Mouse (Mus musculus) neural tube, embryonic 15.5 days (tissue): ENCODE measurements at regions not wholly inside any gene's neighbourhood (a gene's known extent, or its start where the extent isn't known, plus 50 kb on each side); places are given as distances from the start of the nearest gene placed in this dataset.

ENCODE experiments used
- ATAC-seq: fragments of 200-750 bp; cut with Nextera tagmentation; 2 replicates; pipeline ENCODE4 v1.8.0; 2017; ENCODE audit warnings: mild to moderate bottlenecking, moderate TSS enrichment, moderate library complexity; ENCODE audit not compliant: low FRiP score
- H3K27ac ChIP-seq: fragments of 300-500 bp; sonication (generic); replicated peaks from 2 replicates; pipeline ENCODE4 v1.5.1; 2015; ENCODE audit warnings: mild to moderate bottlenecking, inconsistent platforms
- H3K27me3 ChIP-seq: fragments of 300-500 bp; sonication (generic); replicated peaks from 2 replicates; pipeline ENCODE4 v1.6.1; 2015; ENCODE audit warnings: inconsistent platforms
- H3K36me3 ChIP-seq: fragments of 300-500 bp; sonication (generic); 2 replicates; pipeline ENCODE4 v1.6.1; 2015; ENCODE audit warnings: inconsistent platforms
- H3K4me1 ChIP-seq: fragments of 300-500 bp; sonication (generic); 2 replicates; pipeline ENCODE4 v1.6.1; 2015; ENCODE audit warnings: inconsistent platforms
- H3K4me2 ChIP-seq: fragments of 300-500 bp; sonication (generic); 2 replicates; pipeline ENCODE4 v1.6.1; 2015; ENCODE audit warnings: inconsistent platforms, mild to moderate bottlenecking, moderate library complexity
- H3K4me3 ChIP-seq: fragments of 300-500 bp; sonication (generic); replicated peaks from 2 replicates; pipeline ENCODE4 v1.5.1; 2015; ENCODE audit warnings: mild to moderate bottlenecking, inconsistent platforms
- H3K9ac ChIP-seq: fragments of 300-500 bp; sonication (generic); replicated peaks from 2 replicates; pipeline ENCODE4 v1.6.1; 2015; ENCODE audit warnings: mild to moderate bottlenecking, inconsistent platforms
- H3K9me3 ChIP-seq: fragments of 300-500 bp; sonication (generic); replicated peaks from 2 replicates; pipeline ENCODE4 v1.6.1; 2016; ENCODE audit warnings: inconsistent platforms
- WGBS: fragments of 180-500 bp; shearing (Covaris S2); methylation state at CpG from one replicate; pipeline ENCODE4 v1.1.7; 2015; ENCODE audit warnings: mixed read lengths; 5-methylcytosine and 5-hydroxymethylcytosine counted together

- no peaks in the 10 kb centered on the region for H3K9me3 ChIP-seq
- no peak overlapping the region for H3K4me2 ChIP-seq
- no peaks in the 10 kb centered on the region for H3K36me3 ChIP-seq
- H3K9ac ChIP-seq, result no peak overlapping the region
- no peaks in the 10 kb centered on the region for H3K27me3 ChIP-seq
- no peak overlapping the region for H3K27ac ChIP-seq
- ATAC-seq, result no peak
- peaks cover 7% of the 10 kb centered on the region; the same call in 1 of the 2 replicates for H3K4me1 ChIP-seq
- no peak overlapping the region for H3K4me3 ChIP-seq
- WGBS, result 70% methylated on average over 6 of the region's 6 CpGs
Measured at GRCm38 (mm10) chr8:8142933-8143495, 518.0 kb downstream of the Efnb2 start.

DNA sequence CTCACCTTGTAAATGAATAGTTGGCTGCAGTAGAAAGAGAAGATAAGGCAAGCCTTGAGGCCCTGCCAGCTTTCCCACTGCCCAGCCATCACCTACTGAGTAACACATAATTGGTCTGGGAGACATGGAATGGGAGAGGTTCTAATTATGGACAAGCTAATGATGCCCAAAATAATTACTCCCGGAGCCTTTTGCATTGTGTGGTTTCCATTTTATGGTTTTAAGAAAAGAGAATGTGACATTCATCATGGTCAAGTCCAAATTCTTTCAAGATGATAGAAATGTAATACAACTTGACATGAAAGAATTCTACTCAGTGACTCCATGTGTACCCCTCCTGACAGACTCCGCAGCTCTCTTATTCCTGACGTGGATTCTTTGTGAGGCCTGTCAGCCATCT lies 518.6 kb downstream of the Efnb2 start:
- Histone ChIP-seq H3K4me3 (no peak overlapping the region), H3K9ac (no peak overlapping the region), H3K27ac (no peak overlapping the region), H3K27me3 (no peaks in the 10 kb centered on the region), H3K9me3 (no peaks in the 10 kb centered on the region), H3K4me2 (no peak overlapping the region), H3K4me1 (peaks cover 7% of the 10 kb centered on the region; the same call in 1 of the 2 replicates), H3K36me3 (no peaks in the 10 kb centered on the region)
- ATAC-seq, result no peak
- WGBS, result 86% methylated on average over 3 of the region's 3 CpGs

DNA sequence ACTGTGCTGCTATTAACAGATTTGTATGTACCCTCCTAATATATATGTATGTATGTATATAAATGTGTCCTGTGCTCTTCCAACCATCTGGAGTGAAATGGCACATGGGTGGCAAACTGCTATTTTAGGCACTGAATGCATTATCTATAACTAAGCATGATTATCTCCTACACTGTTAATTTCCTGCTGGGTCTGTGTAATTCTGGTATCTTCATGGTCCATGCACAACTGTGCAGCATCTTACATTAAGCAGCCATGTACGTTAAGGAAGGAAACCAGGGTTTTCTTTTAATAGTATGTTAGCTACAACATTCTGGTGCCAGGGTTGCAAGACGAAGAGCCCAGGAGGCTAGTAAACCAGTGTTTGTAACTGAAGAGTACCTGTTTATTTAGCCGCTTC lies 521.3 kb downstream of the Efnb2 start:
- Histone ChIP-seq H3K4me2 (no peak overlapping the region), H3K4me1 (peaks cover 7% of the 10 kb centered on the region; the same call in 1 of the 2 replicates), H3K27me3 (no peaks in the 10 kb centered on the region), H3K4me3 (no peak overlapping the region), H3K36me3 (no peaks in the 10 kb centered on the region), H3K9ac (no peak overlapping the region), H3K9me3 (no peaks in the 10 kb centered on the region), H3K27ac (0 out of 2 replicates have a peak overlapping the region, but pooled peaks have one; percentile 13)
- WGBS, result 67% methylated on average over 3 of the region's 3 CpGs
- ATAC-seq, result no peak

- H3K36me3 ChIP-seq, result no peaks in the 10 kb centered on the region
- peaks cover 4% of the 10 kb centered on the region for H3K4me1 ChIP-seq
- no peak overlapping the region for H3K4me3 ChIP-seq
- ATAC-seq, result no peak
- 30% methylated on average over 10 of the region's 10 CpGs for WGBS
- H3K27ac ChIP-seq, result no peak overlapping the region
- no peaks in the 10 kb centered on the region for H3K27me3 ChIP-seq
- no peaks in the 10 kb centered on the region for H3K9me3 ChIP-seq
- no peak overlapping the region for H3K4me2 ChIP-seq
- H3K9ac ChIP-seq, result no peak overlapping the region
Measured at GRCm38 (mm10) chr8:8133001-8133785, 527.8 kb downstream of the Efnb2 start.

- ATAC-seq, result no peak; the same call in 1 of the 2 replicates
- Histone ChIP-seq H3K27me3 (no peaks in the 10 kb centered on the region), H3K9ac (no peak overlapping the region), H3K4me1 (peaks cover 4% of the 10 kb centered on the region), H3K4me2 (no peak overlapping the region), H3K27ac (no peak overlapping the region), H3K4me3 (no peak overlapping the region), H3K9me3 (no peaks in the 10 kb centered on the region), H3K36me3 (no peaks in the 10 kb centered on the region)
- WGBS, result 5% methylated on average over 3 of the region's 3 CpGs
Measured at GRCm38 (mm10) chr8:8131961-8132376, 529.1 kb downstream of the Efnb2 start.

DNA sequence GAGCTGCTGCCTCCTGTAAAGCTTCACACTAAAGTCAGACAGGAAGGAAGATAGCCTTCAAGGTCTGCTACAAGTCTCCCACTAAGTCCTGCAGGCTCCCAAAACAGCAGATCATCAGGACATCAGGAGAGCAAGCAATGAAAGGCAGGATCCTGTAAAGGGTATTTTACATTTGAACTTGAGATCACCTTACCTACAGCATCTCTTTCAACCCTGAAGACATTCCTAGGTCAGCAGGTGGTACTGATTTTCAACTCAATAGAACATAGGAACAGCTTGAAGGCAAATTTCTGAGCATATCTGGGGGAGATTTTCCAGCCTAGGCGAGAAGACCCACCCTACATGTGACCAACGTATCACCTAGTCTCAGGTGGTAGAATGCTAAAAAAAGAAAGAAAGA lies 530.2 kb downstream of the Efnb2 start:
- no peak overlapping the region for H3K27ac ChIP-seq
- H3K27me3 ChIP-seq, result no peaks in the 10 kb centered on the region
- H3K9ac ChIP-seq, result no peak overlapping the region
- no peak overlapping the region for H3K4me3 ChIP-seq
- no peaks in the 10 kb centered on the region for H3K36me3 ChIP-seq
- WGBS, result 59% methylated on average over 2 of the region's 2 CpGs
- no peaks in the 10 kb centered on the region for H3K9me3 ChIP-seq
- ATAC-seq, result no peak
- H3K4me2 ChIP-seq, result no peak overlapping the region
- peaks cover 4% of the 10 kb centered on the region for H3K4me1 ChIP-seq

DNA sequence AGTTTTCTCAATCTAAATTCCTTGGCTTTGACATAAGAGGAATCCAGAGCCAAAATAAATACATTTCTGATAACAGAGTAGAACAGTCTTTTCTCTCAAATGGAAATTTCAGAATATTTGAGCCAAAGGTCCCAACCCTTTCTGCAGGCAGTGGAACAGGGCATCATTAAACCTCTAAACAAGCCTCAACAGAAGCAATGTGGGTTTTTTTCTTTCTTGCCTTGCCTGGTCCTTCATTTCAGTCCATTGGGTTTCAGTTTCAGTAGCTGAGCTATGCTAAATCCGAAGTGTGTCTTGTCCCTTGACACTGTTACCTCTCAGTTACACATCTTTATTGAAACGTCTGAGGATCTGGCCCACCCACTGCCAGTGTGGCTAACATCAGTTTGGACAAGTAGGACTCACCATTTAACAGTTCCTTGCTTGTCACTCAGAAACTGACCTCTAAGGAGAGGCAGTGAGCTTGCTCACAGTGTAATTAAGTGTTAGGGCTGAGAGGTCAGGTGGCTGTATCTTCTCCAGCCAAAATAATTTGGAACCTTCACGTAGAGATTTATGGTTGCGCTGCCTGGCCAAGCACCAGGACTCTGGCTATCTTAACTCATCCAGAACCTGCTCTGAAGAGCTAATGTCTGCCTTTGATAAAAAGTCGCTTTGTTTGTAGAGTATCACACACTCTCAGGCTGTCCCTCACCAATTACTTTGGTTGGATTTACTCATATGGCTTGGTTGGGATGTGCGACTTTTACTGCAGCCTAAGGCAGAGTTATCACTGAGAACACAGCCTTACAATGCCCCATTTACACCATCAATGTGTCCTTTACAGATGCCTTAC lies 545.2 kb downstream of the Efnb2 start:
- Histone ChIP-seq H3K4me2 (no peak overlapping the region), H3K4me1 (no peaks in the 10 kb centered on the region), H3K4me3 (no peak overlapping the region), H3K36me3 (no peaks in the 10 kb centered on the region), H3K9ac (no peak overlapping the region), H3K9me3 (no peaks in the 10 kb centered on the region), H3K27ac (no peak overlapping the region), H3K27me3 (no peaks in the 10 kb centered on the region)
- WGBS, result 75% methylated on average over 6 of the region's 6 CpGs
- no peak for ATAC-seq

- H3K4me1 ChIP-seq, result no peaks in the 10 kb centered on the region
- H3K4me2 ChIP-seq, result no peak overlapping the region
- H3K4me3 ChIP-seq, result no peak overlapping the region
- no peak overlapping the region for H3K27ac ChIP-seq
- H3K27me3 ChIP-seq, result no peaks in the 10 kb centered on the region
- no peaks in the 10 kb centered on the region for H3K36me3 ChIP-seq
- H3K9me3 ChIP-seq, result no peaks in the 10 kb centered on the region
- no peak for ATAC-seq
- no peak overlapping the region for H3K9ac ChIP-seq
- 81% methylated on average over 3 of the region's 3 CpGs for WGBS
Measured at GRCm38 (mm10) chr8:8114604-8115003, 546.4 kb downstream of the Efnb2 start.

- Histone ChIP-seq H3K4me2 (no peak overlapping the region), H3K4me3 (no peak overlapping the region), H3K9ac (no peak overlapping the region), H3K4me1 (no peaks in the 10 kb centered on the region), H3K36me3 (no peaks in the 10 kb centered on the region), H3K27me3 (no peaks in the 10 kb centered on the region), H3K9me3 (no peaks in the 10 kb centered on the region), H3K27ac (no peak overlapping the region)
- WGBS, result 68% methylated on average over 2 of the region's 2 CpGs
- ATAC-seq, result no peak; the same call in 1 of the 2 replicates
Measured at GRCm38 (mm10) chr8:8109785-8110350, 551.2 kb downstream of the Efnb2 start.

DNA sequence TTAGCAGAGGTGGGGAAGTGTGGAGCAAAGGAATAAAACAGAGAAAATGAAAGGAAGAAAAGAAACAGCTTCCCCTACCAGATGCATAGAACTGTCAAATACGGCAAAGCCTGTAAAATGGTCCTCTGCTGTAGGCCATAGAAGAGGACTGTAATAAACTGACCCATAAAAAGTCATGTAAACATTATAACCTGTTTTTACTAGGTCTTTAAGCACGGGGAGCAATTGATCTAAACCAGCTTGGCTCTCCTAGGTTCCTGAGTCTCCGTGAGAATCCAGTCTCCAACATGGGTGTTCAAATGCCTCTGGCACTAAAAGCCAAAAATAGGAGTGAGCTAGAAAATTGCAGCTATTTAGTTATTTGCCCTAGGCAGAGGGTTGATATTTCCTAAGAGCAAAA lies 557.5 kb downstream of the Efnb2 start:
- no peaks in the 10 kb centered on the region for H3K9me3 ChIP-seq
- H3K4me3 ChIP-seq, result no peak overlapping the region
- peaks cover 12% of the 10 kb centered on the region; the same call in 1 of the 2 replicates for H3K4me1 ChIP-seq
- no peaks in the 10 kb centered on the region for H3K27me3 ChIP-seq
- no peak overlapping the region for H3K9ac ChIP-seq
- H3K36me3 ChIP-seq, result no peaks in the 10 kb centered on the region
- ATAC-seq, result no peak
- H3K4me2 ChIP-seq, result no peak overlapping the region
- 48% methylated on average over 3 of the region's 3 CpGs for WGBS
- H3K27ac ChIP-seq, result no peak overlapping the region

DNA sequence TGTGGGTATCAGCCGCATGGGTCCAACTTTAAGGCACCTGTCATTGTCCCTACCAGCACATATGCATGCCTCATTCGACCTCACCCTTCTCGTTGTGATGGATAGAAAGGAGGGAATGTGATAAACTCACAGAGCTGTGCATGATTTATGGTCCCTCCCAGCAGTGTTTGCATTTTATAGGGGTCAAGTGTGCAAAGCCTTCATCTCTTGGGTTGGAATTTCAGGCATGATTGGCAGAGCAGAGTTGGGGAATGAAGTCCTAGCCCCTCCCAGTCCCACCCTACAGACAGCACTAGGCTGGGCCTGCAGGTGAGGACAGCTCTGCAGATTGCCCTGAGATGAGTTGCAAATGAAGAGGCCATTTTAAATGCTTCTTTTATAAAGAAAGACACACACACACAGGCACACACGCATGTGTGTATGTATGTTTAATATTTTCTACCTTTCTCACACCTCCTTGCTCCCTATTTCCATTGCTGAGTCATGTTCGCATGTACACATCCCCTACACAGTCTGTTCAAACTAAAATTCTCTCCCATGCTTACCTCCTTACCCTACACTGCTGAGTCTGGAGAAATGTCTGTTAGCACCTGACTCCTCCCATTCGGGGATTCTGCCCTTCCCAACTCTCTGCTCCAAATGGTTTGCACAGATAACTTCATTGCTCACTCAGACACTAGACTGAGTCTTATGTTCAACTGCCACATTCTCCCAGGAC lies 558.9 kb downstream of the Efnb2 start:
- Histone ChIP-seq H3K9ac (no peak overlapping the region), H3K4me1 (peaks cover 12% of the 10 kb centered on the region; the same call in 1 of the 2 replicates), H3K36me3 (no peaks in the 10 kb centered on the region), H3K27ac (no peak overlapping the region), H3K4me3 (no peak overlapping the region), H3K9me3 (no peaks in the 10 kb centered on the region), H3K4me2 (no peak overlapping the region), H3K27me3 (no peaks in the 10 kb centered on the region)
- ATAC-seq, result 0 out of 2 replicates have a peak, but pooled peaks have one; percentile 31
- WGBS, result 55% methylated on average over 6 of the region's 6 CpGs
